Mouse (Mus musculus) liver, embryonic 16.5 days (tissue): ENCODE measurements around the gene Tmem131. TPM values are rescaled to one million over a fixed set of nuclear protein-coding genes. Genes with fewer than 3 reads are reported as not detected.
A peak's percentile ranks its signal among the peaks of the same experiment; 100 is the strongest.
"Not testable (repeated sequence)": the region's sequence is repeated elsewhere in the genome, so short reads cannot be mapped to it uniquely, and the experiment has no call there.

Source experiments
- ATAC-seq: fragments of 200-750 bp; cut with Nextera tagmentation; 2 replicates; pipeline ENCODE4 v1.8.0; 2017; ENCODE audit warnings: low read depth, mild to moderate bottlenecking, moderate number of reproducible peaks, moderate library complexity
- H3K27ac ChIP-seq: fragments of 300-500 bp; sonication (generic); 2 replicates; pipeline ENCODE4 v1.5.1; 2014; ENCODE audit warnings: mild to moderate bottlenecking, low read length
- H3K27me3 ChIP-seq: fragments of 300-500 bp; sonication (generic); 2 replicates; pipeline ENCODE4 v1.6.1; 2014; ENCODE audit warnings: low read depth, low read length, mixed read lengths; ENCODE audit not compliant: control insufficient read depth, insufficient read depth
- H3K36me3 ChIP-seq: fragments of 300-500 bp; sonication (generic); 2 replicates; pipeline ENCODE4 v1.6.1; 2014; ENCODE audit warnings: mild to moderate bottlenecking; ENCODE audit not compliant: control insufficient read depth, insufficient read depth
- H3K4me1 ChIP-seq: fragments of 300-500 bp; sonication (generic); 2 replicates; pipeline ENCODE4 v1.6.1; 2014; ENCODE audit warnings: low read depth, low read length, mixed read lengths; ENCODE audit not compliant: control insufficient read depth
- H3K4me2 ChIP-seq: fragments of 300-500 bp; sonication (generic); 2 replicates; pipeline ENCODE4 v1.6.1; 2014; ENCODE audit warnings: low read depth, low read length, mixed read lengths
- H3K4me3 ChIP-seq: fragments of 300-500 bp; sonication (generic); 2 replicates; pipeline ENCODE4 v1.5.1; 2014; ENCODE audit warnings: low read depth, mild to moderate bottlenecking, low read length
- H3K9ac ChIP-seq: fragments of 300-500 bp; sonication (generic); 2 replicates; pipeline ENCODE4 v1.6.1; 2014; ENCODE audit warnings: low read depth, low read length
- H3K9me3 ChIP-seq: fragments of 300-500 bp; sonication (generic); replicated peaks from 2 replicates; pipeline ENCODE4 v1.6.1; 2016; ENCODE audit warnings: low read length; ENCODE audit not compliant: control insufficient read depth
- WGBS: fragments of 180-500 bp; shearing (Covaris S2); extraction: QIAGEN DNeasy Blood & Tissue Kit; methylation state at CpG from one replicate; pipeline ENCODE4 v1.1.7; 2014; ENCODE audit not compliant: insufficient replicate concordance; 5-methylcytosine and 5-hydroxymethylcytosine counted together
- polyA plus RNA-seq: library from polyadenylated mRNA; unstranded; fragments of >200 nt; fragmentation: Nextera tagmentation; extraction: Ambion mirVana; gene quantifications from 2 replicates; pipeline ENCODE4 v1.2.1, GENCODE M21; 2015

Tmem131 gene
- polyA plus RNA-seq, 1 experiment from 2014 or later = 8.8 TPM

GRCm38 (mm10) chr1:36835593-36835992 is 107.9 kb downstream of the Tmem131 start:
- Histone ChIP-seq H3K4me1 (no peaks in the 10 kb centered on the region; the same call in 1 of the 2 replicates), H3K4me3 (no peak overlapping the region), H3K27me3 (no peaks in the 10 kb centered on the region), H3K36me3 (peaks cover 72% of the 10 kb centered on the region), H3K9ac (no peak overlapping the region), H3K9me3 (no peaks in the 10 kb centered on the region), H3K27ac (no peak overlapping the region), H3K4me2 (no peak overlapping the region)
- ATAC-seq = peak; percentile 19; the same call in 1 of the 2 replicates
- 27% methylated on average over 3 of the region's 3 CpGs for WGBS

GRCm38 (mm10) chr1:36834090-36834489 is 109.4 kb downstream of the Tmem131 start:
- ATAC-seq = no peak
- WGBS = 92% methylated on average over 7 of the region's 7 CpGs
- H3K9ac ChIP-seq = no peak overlapping the region
- peaks cover 66% of the 10 kb centered on the region for H3K36me3 ChIP-seq
- H3K9me3 ChIP-seq = no peaks in the 10 kb centered on the region
- H3K4me3 ChIP-seq = no peak overlapping the region
- no peak overlapping the region for H3K27ac ChIP-seq
- H3K4me1 ChIP-seq = no peaks in the 10 kb centered on the region; the same call in 1 of the 2 replicates
- H3K27me3 ChIP-seq = no peaks in the 10 kb centered on the region
- H3K4me2 ChIP-seq = no peak overlapping the region

GRCm38 (mm10) chr1:36830913-36831866 is 112.3 kb downstream of the Tmem131 start:
- Histone ChIP-seq H3K36me3 (peaks cover 60% of the 10 kb centered on the region), H3K27me3 (no peaks in the 10 kb centered on the region), H3K9me3 (no peaks in the 10 kb centered on the region), H3K4me3 (no peak overlapping the region), H3K4me2 (no peak overlapping the region), H3K4me1 (no peaks in the 10 kb centered on the region), H3K27ac (no peak overlapping the region), H3K9ac (no peak overlapping the region)
- 79% methylated on average over 14 of the region's 14 CpGs for WGBS
- no peak for ATAC-seq

GRCm38 (mm10) chr1:36824356-36824755 is 119.1 kb downstream of the Tmem131 start:
- WGBS = 83% methylated on average over 5 of the region's 5 CpGs
- H3K9ac ChIP-seq = no peak overlapping the region

GRCm38 (mm10) chr1:36821918-36822317 is 121.5 kb downstream of the Tmem131 start:
- H3K27me3 ChIP-seq, H3K9ac ChIP-seq, H3K4me2 ChIP-seq, ATAC-seq, H3K4me3 ChIP-seq, H3K4me1 ChIP-seq, H3K27ac ChIP-seq, H3K9me3 ChIP-seq: not testable (repeated sequence)
- WGBS = 76% methylated on average over 4 of the region's 4 CpGs
- H3K36me3 ChIP-seq = peaks cover 76% of the 10 kb centered on the region

More at GRCm38 (mm10) chr1:36824356-36824755, 119.1 kb downstream of the Tmem131 start:
- Histone ChIP-seq H3K27me3 (no peaks in the 10 kb centered on the region), H3K9me3 (no peaks in the 10 kb centered on the region), H3K4me2 (no peak overlapping the region), H3K27ac (no peak overlapping the region), H3K4me1 (no peaks in the 10 kb centered on the region), H3K36me3 (peaks cover 64% of the 10 kb centered on the region), H3K4me3 (no peak overlapping the region)
- ATAC-seq = no peak

GRCm38 (mm10) chr1:36815166-36815565 is 128.3 kb downstream of the Tmem131 start:
- no peak overlapping the region for H3K27ac ChIP-seq
- no peaks in the 10 kb centered on the region for H3K9me3 ChIP-seq
- no peak overlapping the region for H3K9ac ChIP-seq
- H3K27me3 ChIP-seq = no peaks in the 10 kb centered on the region
- no peak overlapping the region for H3K4me3 ChIP-seq
- peaks cover 74% of the 10 kb centered on the region for H3K36me3 ChIP-seq
- ATAC-seq = no peak
- peaks cover 9% of the 10 kb centered on the region for H3K4me1 ChIP-seq
- 68% methylated on average over 6 of the region's 6 CpGs for WGBS
- H3K4me2 ChIP-seq = no peak overlapping the region

GRCm38 (mm10) chr1:36814271-36814903 is 129.1 kb downstream of the Tmem131 start:
- H3K27ac ChIP-seq = no peak overlapping the region
- H3K9me3 ChIP-seq = no peaks in the 10 kb centered on the region
- 66% methylated on average over 5 of the region's 5 CpGs for WGBS
- no peak overlapping the region for H3K4me2 ChIP-seq
- peaks cover 74% of the 10 kb centered on the region for H3K36me3 ChIP-seq
- no peak overlapping the region for H3K4me3 ChIP-seq
- H3K27me3 ChIP-seq = no peaks in the 10 kb centered on the region
- peaks cover 9% of the 10 kb centered on the region for H3K4me1 ChIP-seq
- no peak overlapping the region for H3K9ac ChIP-seq
- ATAC-seq = no peak

- 34% methylated on average over 7 of the region's 7 CpGs for WGBS
- no peak overlapping the region for H3K4me2 ChIP-seq
- H3K9ac ChIP-seq = no peak overlapping the region
- H3K4me1 ChIP-seq = peaks cover 9% of the 10 kb centered on the region
- H3K36me3 ChIP-seq = peaks cover 73% of the 10 kb centered on the region
- ATAC-seq = peak; percentile 70
- no peak overlapping the region for H3K4me3 ChIP-seq
- H3K9me3 ChIP-seq = no peaks in the 10 kb centered on the region
- no peak overlapping the region for H3K27ac ChIP-seq
- H3K27me3 ChIP-seq = no peaks in the 10 kb centered on the region
These were observed 130.1 kb downstream of the Tmem131 start for GRCm38 (mm10) chr1:36813415-36813814.

GRCm38 (mm10) chr1:36811806-36812205 is 131.7 kb downstream of the Tmem131 start:
- Histone ChIP-seq H3K4me3 (no peak overlapping the region), H3K9ac (no peak overlapping the region), H3K36me3 (peaks cover 72% of the 10 kb centered on the region), H3K9me3 (no peaks in the 10 kb centered on the region), H3K27me3 (no peaks in the 10 kb centered on the region), H3K27ac (no peak overlapping the region), H3K4me1 (peaks cover 9% of the 10 kb centered on the region), H3K4me2 (no peak overlapping the region)
- ATAC-seq = no peak
- WGBS = 93% methylated on average over 7 of the region's 7 CpGs
